Mouse (Mus musculus) cerebellum, adult 2 months (tissue): ENCODE measurements at regions not wholly inside any gene's neighbourhood (a gene's known extent, or its start where the extent isn't known, plus 50 kb on each side); places are given as distances from the start of the nearest gene placed in this dataset.

ENCODE experiments used
- DNase-seq, 2 experiments: peaks; one replicate each; pipeline ENCODE4 v3.0.0; 2021
- H3K27ac ChIP-seq: fragments of 200-500 bp; 2 replicates; pipeline ENCODE4 v1.5.1; 2012; ENCODE audit warnings: low read length, control low read depth, inconsistent platforms; ENCODE audit not compliant: insufficient read depth
- H3K27me3 ChIP-seq: fragments of 200-500 bp; 2 replicates; pipeline ENCODE4 v1.6.1; 2012; ENCODE audit warnings: inconsistent platforms, mild to moderate bottlenecking, low read length, moderate library complexity; ENCODE audit not compliant: control insufficient read depth, insufficient read depth
- H3K4me1 ChIP-seq: fragments of 200-500 bp; 2 replicates; pipeline ENCODE4 v1.6.1; 2011; ENCODE audit warnings: low read length; ENCODE audit not compliant: control insufficient read depth, insufficient read depth
- H3K4me3 ChIP-seq: fragments of 200-500 bp; replicated peaks from 2 replicates; pipeline ENCODE3; 2011; ENCODE audit warnings: mild to moderate bottlenecking, low read depth, low read length, control low read depth; ENCODE audit not compliant: insufficient read depth
- CTCF ChIP-seq: fragments of 200-500 bp; IDR thresholded peaks from 2 replicates; pipeline ENCODE4 v1.5.1; 2011; ENCODE audit warnings: low read depth, mild to moderate bottlenecking, control low read depth, low read length, moderate library complexity, borderline replicate concordance; ENCODE audit not compliant: insufficient read depth
- POLR2A ChIP-seq: fragments of 200-500 bp; IDR thresholded peaks from 2 replicates; pipeline ENCODE4 v1.6.1; 2011; ENCODE audit warnings: low read length, control low read depth, borderline replicate concordance; ENCODE audit not compliant: insufficient read depth
- WGBS: fragments of 180-500 bp; shearing (Covaris S2); methylation state at CpG from one replicate; pipeline ENCODE4 v1.1.7; 2018; 5-methylcytosine and 5-hydroxymethylcytosine counted together

DNA sequence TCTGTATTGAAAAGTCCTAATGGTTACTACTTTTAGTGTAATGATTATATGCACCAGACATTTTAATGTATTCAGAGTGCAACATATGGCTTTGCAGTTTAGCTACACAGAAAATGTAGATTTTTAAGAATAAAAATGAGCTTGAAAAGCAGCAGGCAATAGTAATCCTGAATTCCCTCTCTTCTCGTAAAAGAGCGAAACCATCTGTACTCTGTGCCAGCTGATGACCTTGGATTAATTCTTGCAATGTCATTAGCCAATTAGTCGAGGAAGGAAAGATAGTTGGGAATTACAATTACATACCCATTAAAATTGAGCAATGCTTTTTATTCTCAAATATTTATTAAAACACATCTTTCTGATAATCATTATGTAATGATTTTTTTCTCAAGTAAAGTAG is 1128.7 kb downstream of the Tecrl start:
- no peak for DNase-seq
- Histone ChIP-seq H3K4me3 (no peak overlapping the region), H3K27me3 (no peaks in the 10 kb centered on the region), H3K27ac (no peak overlapping the region), H3K4me1 (no peaks in the 10 kb centered on the region)
- TF ChIP-seq CTCF (no peak), POLR2A (no peak)
- WGBS = 66% methylated on average over 3 of the region's 3 CpGs

- WGBS = 47% methylated on average over 2 of the region's 2 CpGs
- TF ChIP-seq CTCF (no peak), POLR2A (no peak)
Observed at GRCm38 (mm10) chr5:82223622-82224021, 1131.4 kb downstream of the Tecrl start.

DNA sequence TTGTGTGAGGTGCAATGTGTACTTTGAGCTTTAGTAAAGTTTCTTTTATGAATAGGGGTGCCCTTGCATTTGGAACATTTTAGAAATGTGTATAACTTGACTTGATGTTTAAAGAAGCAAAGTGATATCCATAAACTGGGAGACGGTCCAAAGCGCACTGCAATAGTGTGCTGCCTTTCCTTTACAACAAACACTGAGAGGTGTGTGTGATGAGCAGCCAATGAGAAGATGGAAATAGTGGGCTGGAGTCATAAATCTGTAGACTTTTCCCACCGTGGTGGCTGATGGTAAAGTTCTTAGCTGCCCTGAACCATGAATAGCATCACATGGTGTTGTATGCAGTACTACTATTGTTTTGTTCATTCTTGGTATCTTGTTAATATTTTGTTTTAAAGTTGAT is 1151.4 kb downstream of the Tecrl start:
- H3K4me3 ChIP-seq = no peak overlapping the region
- no peaks in the 10 kb centered on the region for H3K27me3 ChIP-seq
- H3K27ac ChIP-seq = no peak overlapping the region
- no peaks in the 10 kb centered on the region for H3K4me1 ChIP-seq
- 89% methylated on average over 3 of the region's 3 CpGs for WGBS
- no peak for DNase-seq
- TF ChIP-seq CTCF = no peak
- TF ChIP-seq POLR2A = no peak

More at GRCm38 (mm10) chr5:82223622-82224021, 1131.4 kb downstream of the Tecrl start:
- H3K27ac ChIP-seq = no peak overlapping the region
- no peak overlapping the region for H3K4me3 ChIP-seq
- H3K27me3 ChIP-seq = no peaks in the 10 kb centered on the region
- no peaks in the 10 kb centered on the region for H3K4me1 ChIP-seq
- DNase-seq = no peak
